Mouse (Mus musculus): ENCODE results near the gene Shb. TPM values are rescaled to one million over a fixed set of nuclear protein-coding genes. Genes with fewer than 3 reads are reported as not detected.

The Shb gene
- total RNA-seq, 2 experiments from 2014 or later: 16.1 to 18.8 TPM

- DNase-seq (ENCODE audit: extremely low spot score in 1 of 2, low spot score in 1 of 2): no peak
These were observed 68.1 kb downstream of the Shb start for GRCm38 (mm10) chr4:45464123-45464522.

GRCm38 (mm10) chr4:45462628-45463027 lies 69.6 kb downstream of the Shb start:
- DNase-seq (ENCODE audit: extremely low spot score in 1 of 2, low spot score in 1 of 2): no peak

GRCm38 (mm10) chr4:45461661-45462060 lies 70.6 kb downstream of the Shb start:
- DNase-seq (ENCODE audit: extremely low spot score in 1 of 2, low spot score in 1 of 2): no peak

GRCm38 (mm10) chr4:45459375-45459774 lies 72.9 kb downstream of the Shb start:
- no peak for DNase-seq (ENCODE audit: extremely low spot score in 1 of 2, low spot score in 1 of 2)

GRCm38 (mm10) chr4:45457543-45457942 lies 74.7 kb downstream of the Shb start:
- DNase-seq (ENCODE audit: extremely low spot score in 1 of 2, low spot score in 1 of 2): no peak

- no peak for DNase-seq (ENCODE audit: extremely low spot score in 1 of 2, low spot score in 1 of 2)
These were observed 77.3 kb downstream of the Shb start for GRCm38 (mm10) chr4:45455001-45455400.

- no peak for DNase-seq (ENCODE audit: extremely low spot score in 1 of 2, low spot score in 1 of 2)
These were observed 78.9 kb downstream of the Shb start for GRCm38 (mm10) chr4:45453271-45453851.

GRCm38 (mm10) chr4:45452569-45453111 lies 79.6 kb downstream of the Shb start:
- no peak for DNase-seq (ENCODE audit: extremely low spot score in 1 of 2, low spot score in 1 of 2)

- no peak for DNase-seq (ENCODE audit: extremely low spot score in 1 of 2, low spot score in 1 of 2)
These were observed 83.3 kb downstream of the Shb start for GRCm38 (mm10) chr4:45449012-45449411.

- DNase-seq (ENCODE audit: extremely low spot score in 1 of 2, low spot score in 1 of 2): no peak
These were observed 83.8 kb downstream of the Shb start for GRCm38 (mm10) chr4:45448481-45448880.

GRCm38 (mm10) chr4:45447196-45447595 lies 85.1 kb downstream of the Shb start:
- DNase-seq (ENCODE audit: extremely low spot score in 1 of 2, low spot score in 1 of 2): no peak

GRCm38 (mm10) chr4:45445235-45445634 lies 87.0 kb downstream of the Shb start:
- DNase-seq (ENCODE audit: extremely low spot score in 1 of 2, low spot score in 1 of 2): no peak

GRCm38 (mm10) chr4:45444813-45445212 lies 87.5 kb downstream of the Shb start:
- no peak for DNase-seq (ENCODE audit: extremely low spot score in 1 of 2, low spot score in 1 of 2)

GRCm38 (mm10) chr4:45443652-45444051 lies 88.6 kb downstream of the Shb start:
- no peak for DNase-seq (ENCODE audit: extremely low spot score in 1 of 2, low spot score in 1 of 2)

GRCm38 (mm10) chr4:45442237-45442636 lies 90.0 kb downstream of the Shb start:
- no peak for DNase-seq (ENCODE audit: extremely low spot score in 1 of 2, low spot score in 1 of 2)

- DNase-seq (ENCODE audit: extremely low spot score in 1 of 2, low spot score in 1 of 2): no peak
These were observed 90.5 kb downstream of the Shb start for GRCm38 (mm10) chr4:45441778-45442177.

GRCm38 (mm10) chr4:45439281-45439680 lies 93.0 kb downstream of the Shb start:
- DNase-seq (ENCODE audit: extremely low spot score in 1 of 2, low spot score in 1 of 2): no peak

- no peak for DNase-seq (ENCODE audit: extremely low spot score in 1 of 2, low spot score in 1 of 2)
These were observed 95.3 kb downstream of the Shb start for GRCm38 (mm10) chr4:45437010-45437409.

GRCm38 (mm10) chr4:45436383-45436913 lies 95.8 kb downstream of the Shb start:
- no peak for DNase-seq (ENCODE audit: extremely low spot score in 1 of 2, low spot score in 1 of 2)

- no peak for DNase-seq (ENCODE audit: extremely low spot score in 1 of 2, low spot score in 1 of 2)
These were observed 96.4 kb downstream of the Shb start for GRCm38 (mm10) chr4:45435899-45436298.

- DNase-seq (ENCODE audit: extremely low spot score in 1 of 2, low spot score in 1 of 2): no peak
These were observed 97.6 kb downstream of the Shb start for GRCm38 (mm10) chr4:45434681-45435080.

GRCm38 (mm10) chr4:45434071-45434470 lies 98.2 kb downstream of the Shb start:
- DNase-seq (ENCODE audit: extremely low spot score in 1 of 2, low spot score in 1 of 2): no peak

Data from layer of hippocampus, postnatal 25 days (tissue).